Mouse (Mus musculus) stomach, postnatal 0 days (tissue): ENCODE measurements around the gene Fam118b. TPM values are rescaled to one million over a fixed set of nuclear protein-coding genes. Genes with fewer than 3 reads are reported as not detected.

Experiments
- ATAC-seq: fragments of 200-750 bp; cut with Nextera tagmentation; 2 replicates; pipeline ENCODE4 v1.8.0; 2017; ENCODE audit not compliant: low FRiP score, low TSS enrichment
- DNase-seq: peaks from one replicate; pipeline ENCODE4 v3.0.0-alpha.2; 2016; ENCODE audit warnings: low spot score
- H3K27ac ChIP-seq: fragments of 300-500 bp; sonication (generic); replicated peaks from 2 replicates; pipeline ENCODE4 v1.5.1; 2014; ENCODE audit warnings: mild to moderate bottlenecking, control low read depth
- H3K27me3 ChIP-seq: fragments of 300-500 bp; sonication (generic); 2 replicates; pipeline ENCODE4 v1.6.1; 2014; ENCODE audit warnings: low read length; ENCODE audit not compliant: control insufficient read depth, insufficient read depth
- H3K36me3 ChIP-seq: fragments of 300-500 bp; sonication (generic); 2 replicates; pipeline ENCODE4 v1.6.1; 2014; ENCODE audit warnings: low read length, mixed read lengths; ENCODE audit not compliant: control insufficient read depth, insufficient read depth
- H3K4me1 ChIP-seq: fragments of 300-500 bp; sonication (generic); replicated peaks from 2 replicates; pipeline ENCODE4 v1.6.1; 2014; ENCODE audit warnings: antibody characterized with exemption; ENCODE audit not compliant: control insufficient read depth, insufficient read depth
- H3K4me2 ChIP-seq: fragments of 300-500 bp; sonication (generic); replicated peaks from 2 replicates; pipeline ENCODE4 v1.6.1; 2014; ENCODE audit warnings: low read depth, mild to moderate bottlenecking, control low read depth, moderate library complexity
- H3K4me3 ChIP-seq: fragments of 300-500 bp; sonication (generic); 2 replicates; pipeline ENCODE4 v1.5.1; 2014; ENCODE audit warnings: low read depth, low read length, control low read depth
- H3K9ac ChIP-seq: fragments of 300-500 bp; sonication (generic); 2 replicates; pipeline ENCODE4 v1.6.1; 2014; ENCODE audit warnings: mild to moderate bottlenecking, low read length, control low read depth, mixed read lengths
- H3K9me3 ChIP-seq: fragments of 300-500 bp; sonication (generic); 2 replicates; pipeline ENCODE4 v1.6.1; 2016; ENCODE audit warnings: low read length; ENCODE audit not compliant: control insufficient read depth
- CTCF ChIP-seq: IDR thresholded peaks from 2 replicates; pipeline ENCODE4 v1.5.1; 2016; ENCODE audit warnings: antibody characterized with exemption, low read depth, mild to moderate bottlenecking, moderate library complexity
- EP300 ChIP-seq: optimal IDR thresholded peaks from 2 replicates; pipeline ENCODE3; 2016; ENCODE audit warnings: antibody characterized with exemption
- WGBS: fragments of 180-500 bp; shearing (Covaris S2); extraction: QIAGEN DNeasy Blood & Tissue Kit; methylation state at CpG from one replicate; pipeline ENCODE4 v1.1.7; 2014; 5-methylcytosine and 5-hydroxymethylcytosine counted together
- polyA plus RNA-seq: library from polyadenylated mRNA; unstranded; fragments of >200 nt; fragmentation: Nextera tagmentation; extraction: Ambion mirVana; gene quantifications from 2 replicates; pipeline ENCODE4 v1.2.1, GENCODE M21; 2015

The Fam118b gene
- polyA plus RNA-seq, 1 experiment from 2014 or later: 24.0 TPM

DNA sequence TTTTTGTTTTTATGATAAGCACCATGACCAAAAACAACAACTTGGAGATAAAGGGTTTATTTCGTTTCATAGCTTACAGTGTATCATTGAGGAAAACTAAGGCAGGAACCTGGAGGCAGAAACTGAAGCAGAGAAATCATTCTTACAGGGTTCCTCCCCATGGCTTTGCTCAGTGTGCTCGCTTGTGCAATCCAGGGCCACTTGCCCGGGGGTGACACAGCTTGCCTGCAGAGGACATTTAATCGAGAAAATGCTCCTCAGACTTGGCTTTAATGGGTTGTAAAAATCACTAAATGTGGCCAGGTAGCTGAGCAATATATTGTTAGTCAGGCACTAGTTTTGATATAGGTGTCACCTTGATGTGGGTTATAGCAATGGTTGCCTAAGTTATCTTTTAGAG is 10.8 kb upstream of the Fam118b start:
- H3K9ac ChIP-seq: no peak overlapping the region
- H3K36me3 ChIP-seq: peaks cover 4% of the 10 kb centered on the region; the same call in 1 of the 2 replicates
- no peak overlapping the region for H3K4me2 ChIP-seq
- no peak overlapping the region for H3K27ac ChIP-seq
- no peak for DNase-seq
- H3K4me3 ChIP-seq: no peak overlapping the region
- no peak for ATAC-seq
- TF ChIP-seq EP300 (no peak), CTCF (no peak)
- H3K4me1 ChIP-seq: no peaks in the 10 kb centered on the region; the same call in 1 of the 2 replicates
- no peaks in the 10 kb centered on the region for H3K27me3 ChIP-seq
- H3K9me3 ChIP-seq: no peaks in the 10 kb centered on the region
- WGBS: 80% methylated on average over 4 of the region's 4 CpGs

DNA sequence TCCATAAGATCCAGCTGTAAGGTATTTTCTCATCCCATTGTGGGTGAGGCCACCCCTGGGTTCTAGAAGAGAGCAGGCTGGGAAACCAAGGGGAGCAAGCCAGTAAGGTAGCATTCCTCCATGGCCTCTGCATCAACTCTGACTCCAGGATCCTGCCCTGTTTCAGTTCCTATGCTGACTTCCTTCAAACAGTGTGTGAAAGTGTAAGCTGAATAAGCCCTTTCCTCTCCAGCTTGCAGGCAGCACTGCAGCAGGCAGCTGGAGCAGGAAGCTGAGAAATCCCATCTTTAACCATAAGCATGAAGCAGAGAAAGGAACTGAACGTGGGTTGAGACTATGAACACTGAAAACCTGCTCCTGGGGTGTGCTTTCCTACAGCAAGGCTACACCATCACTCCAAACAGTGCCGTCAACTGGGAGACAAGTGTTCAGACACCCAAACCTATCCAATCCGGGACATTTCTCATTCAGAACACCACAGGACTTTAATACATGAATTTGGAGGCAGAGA is 10.3 kb upstream of the Fam118b start:
- no peak overlapping the region for H3K27ac ChIP-seq
- TF ChIP-seq EP300: no peak
- no peak for TF ChIP-seq CTCF
- DNase-seq (no peak), ATAC-seq (no peak)
- H3K27me3 ChIP-seq: no peaks in the 10 kb centered on the region
- H3K4me1 ChIP-seq: no peaks in the 10 kb centered on the region; the same call in 1 of the 2 replicates
- no peak overlapping the region for H3K4me2 ChIP-seq
- H3K9me3 ChIP-seq: no peaks in the 10 kb centered on the region
- peaks cover 4% of the 10 kb centered on the region; the same call in 1 of the 2 replicates for H3K36me3 ChIP-seq
- no peak overlapping the region for H3K4me3 ChIP-seq
- 77% methylated on average over 3 of the region's 3 CpGs for WGBS
- H3K9ac ChIP-seq: no peak overlapping the region

DNA sequence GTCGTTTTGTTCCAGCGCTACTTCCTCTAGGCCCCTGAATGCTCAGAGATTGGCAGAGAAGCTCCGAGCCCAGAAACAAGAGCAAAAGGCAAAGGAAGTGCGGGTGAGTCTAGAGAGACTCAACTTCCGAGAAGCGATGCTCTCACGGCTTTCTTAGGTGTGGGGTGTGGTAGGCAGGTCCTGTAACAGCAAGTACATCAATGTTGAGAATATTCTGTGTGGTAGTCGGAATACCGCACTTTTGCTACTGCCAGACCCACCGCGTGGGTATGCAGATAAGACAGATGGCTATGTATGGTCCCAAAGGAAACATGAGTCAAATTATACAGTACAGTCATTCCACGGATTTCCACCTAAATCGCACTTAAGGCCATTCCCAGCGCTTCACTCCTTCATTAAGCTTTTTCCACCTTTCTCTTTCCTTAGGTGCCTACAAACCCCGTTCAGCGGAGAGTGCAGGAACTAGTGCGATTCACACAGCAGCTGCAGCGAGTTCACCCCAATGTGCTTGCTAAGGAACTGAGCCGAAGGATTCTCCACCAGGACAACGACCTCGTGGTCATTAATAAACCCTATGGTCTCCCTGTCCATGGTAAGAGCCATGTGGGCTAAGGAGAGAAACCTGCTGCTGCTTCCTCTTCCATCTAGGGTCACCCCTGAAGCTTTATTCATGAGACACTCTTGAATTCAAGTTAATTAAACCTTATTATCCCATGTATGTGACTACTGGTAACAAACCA is 541 bp upstream of the Fam118b start:
- H3K27ac ChIP-seq: peak overlapping the region; percentile 78
- 0 out of 2 replicates have a peak, but pooled peaks cover 3% of the 10 kb centered on the region for H3K4me1 ChIP-seq
- peak overlapping the region; percentile 94 for H3K4me2 ChIP-seq
- H3K9me3 ChIP-seq: no peaks in the 10 kb centered on the region
- H3K4me3 ChIP-seq: peak overlapping the region; percentile 69
- H3K27me3 ChIP-seq: no peaks in the 10 kb centered on the region
- under 1% methylated on average over 21 of the region's 21 CpGs for WGBS
- H3K36me3 ChIP-seq: peaks cover 5% of the 10 kb centered on the region; the same call in 1 of the 2 replicates
- H3K9ac ChIP-seq: peak overlapping the region; percentile 79
- TF ChIP-seq CTCF: no peak
- TF ChIP-seq EP300: no peak
- ATAC-seq: peak; percentile 25
- peak; percentile 24 for DNase-seq

DNA sequence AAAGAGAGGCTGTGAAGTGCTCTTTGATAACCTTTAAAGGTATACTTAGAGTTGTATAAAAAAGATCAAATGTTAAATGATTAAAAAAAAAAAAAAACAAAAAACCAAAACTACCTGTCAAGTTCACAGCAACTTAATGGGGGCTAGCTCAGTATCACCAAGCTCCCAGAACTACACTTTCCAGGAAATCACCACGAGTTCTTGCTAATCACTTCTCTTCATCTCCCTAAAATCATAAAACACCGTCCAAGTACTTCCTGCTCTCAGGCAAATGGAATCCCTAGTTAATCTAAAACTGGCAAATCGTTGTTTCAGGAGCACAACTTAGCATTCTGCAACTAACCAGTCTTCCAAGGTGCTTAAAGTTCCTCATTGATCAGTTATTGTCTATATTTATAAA is 3.1 kb downstream of the Fam118b start:
- no peak for DNase-seq

DNA sequence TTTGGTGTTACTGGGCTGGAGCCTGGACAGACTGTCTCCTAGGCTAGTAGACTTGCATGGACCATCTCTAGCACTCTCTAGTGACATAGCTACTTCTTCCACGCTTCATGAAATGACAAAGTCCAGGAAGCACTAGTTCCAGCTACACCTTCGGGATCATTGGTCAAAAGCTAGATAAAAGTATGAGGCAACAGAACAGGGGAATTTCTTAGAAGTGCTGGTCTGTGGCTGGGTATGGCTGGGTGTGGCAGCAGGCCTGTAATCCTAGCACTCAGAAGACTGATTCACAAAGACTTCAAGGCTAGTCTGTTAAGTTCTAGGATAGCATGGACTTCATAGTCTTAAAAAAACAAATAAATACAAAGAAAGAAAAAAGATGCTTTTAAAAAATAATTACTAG is 4.2 kb downstream of the Fam118b start:
- 56% methylated on average over 2 of the region's 2 CpGs for WGBS
- no peak for TF ChIP-seq EP300
- TF ChIP-seq CTCF: no peak
- Histone ChIP-seq H3K9ac (no peak overlapping the region), H3K4me1 (0 out of 2 replicates have a peak, but pooled peaks cover 2% of the 10 kb centered on the region), H3K27ac (no peak overlapping the region), H3K36me3 (no peaks in the 10 kb centered on the region), H3K27me3 (no peaks in the 10 kb centered on the region), H3K4me2 (no peak overlapping the region), H3K4me3 (no peak overlapping the region), H3K9me3 (no peaks in the 10 kb centered on the region)
- DNase-seq (peak; percentile 58), ATAC-seq (peak; percentile 70)

More for the DNA sequence above, 3.1 kb downstream of the Fam118b start:
- ATAC-seq: no peak
- Histone ChIP-seq H3K36me3 (no peaks in the 10 kb centered on the region), H3K27ac (no peak overlapping the region), H3K9me3 (no peaks in the 10 kb centered on the region), H3K9ac (no peak overlapping the region), H3K4me2 (no peak overlapping the region), H3K4me3 (no peak overlapping the region), H3K27me3 (no peaks in the 10 kb centered on the region), H3K4me1 (0 out of 2 replicates have a peak, but pooled peaks cover 3% of the 10 kb centered on the region)
- 53% methylated on average over 3 of the region's 3 CpGs for WGBS
- TF ChIP-seq CTCF (no peak), EP300 (no peak)

DNA sequence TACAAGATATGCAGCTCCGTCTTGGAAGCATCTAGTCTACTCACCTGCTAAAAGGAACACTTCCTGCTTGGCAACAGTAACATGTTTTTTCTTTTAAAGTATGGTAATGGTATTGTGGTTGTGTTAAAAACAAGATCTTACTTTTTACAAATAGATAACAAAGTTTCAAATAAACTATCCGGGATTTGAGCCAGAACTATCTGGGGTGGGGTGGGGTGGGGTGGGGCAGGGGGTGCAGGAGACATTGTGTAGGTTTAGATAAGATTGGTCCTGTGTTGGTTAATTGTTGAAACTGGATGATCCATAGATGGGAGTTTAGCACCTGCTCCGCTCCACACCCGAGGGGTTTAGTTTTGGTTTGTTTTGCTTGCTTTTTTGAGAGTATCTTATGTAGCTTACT is 5.2 kb downstream of the Fam118b start:
- 64% methylated on average over 4 of the region's 4 CpGs for WGBS
- no peak for ATAC-seq

More for the DNA sequence above, 5.2 kb downstream of the Fam118b start:
- no peak for DNase-seq
- Histone ChIP-seq H3K27me3 (no peaks in the 10 kb centered on the region), H3K36me3 (no peaks in the 10 kb centered on the region), H3K9ac (no peak overlapping the region), H3K27ac (no peak overlapping the region), H3K9me3 (no peaks in the 10 kb centered on the region), H3K4me1 (no peaks in the 10 kb centered on the region), H3K4me3 (no peak overlapping the region), H3K4me2 (no peak overlapping the region)
- TF ChIP-seq CTCF (no peak), EP300 (no peak)
